Mouse (Mus musculus) cortical plate, adult 2 months (tissue): Measurements from ENCODE around the gene Khdc1a.

Source experiments
- CTCF ChIP-seq: fragments of 200-500 bp; IDR thresholded peaks from 2 replicates; pipeline ENCODE4 v1.5.1; 2011; ENCODE audit warnings: mild to moderate bottlenecking, control low read depth, low read length; ENCODE audit not compliant: insufficient read depth; ENCODE audit errors: extremely low read depth
- POLR2A ChIP-seq: fragments of 200-500 bp; IDR thresholded peaks from 2 replicates; pipeline ENCODE4 v1.6.1; 2011; ENCODE audit warnings: mild to moderate bottlenecking, low read length, control low read depth; ENCODE audit not compliant: insufficient read depth; ENCODE audit errors: extremely low read depth

- TF ChIP-seq CTCF (no peak), POLR2A (no peak)
These were observed 8.7 kb upstream of the Khdc1a start for GRCm38 (mm10) chr1:21340745-21341144.
